Mouse (Mus musculus) hindbrain, embryonic 15.5 days (tissue): ENCODE results near the gene Gm20481. TPM values are rescaled to one million over a fixed set of nuclear protein-coding genes. Genes with fewer than 3 reads are reported as not detected.

Experiments used
- ATAC-seq: fragments of 200-750 bp; cut with Nextera tagmentation; 2 replicates; pipeline ENCODE4 v1.8.0; 2017; ENCODE audit warnings: low read depth, moderate number of reproducible peaks, moderate TSS enrichment; ENCODE audit not compliant: low FRiP score
- H3K27ac ChIP-seq: fragments of 300-500 bp; sonication (generic); replicated peaks from 2 replicates; pipeline ENCODE4 v1.5.1; 2015; ENCODE audit warnings: mild to moderate bottlenecking, inconsistent platforms
- H3K27me3 ChIP-seq: fragments of 300-500 bp; sonication (generic); 2 replicates; pipeline ENCODE4 v1.6.1; 2015; ENCODE audit warnings: control low read depth, inconsistent platforms
- H3K36me3 ChIP-seq: fragments of 300-500 bp; sonication (generic); 2 replicates; pipeline ENCODE4 v1.6.1; 2015; ENCODE audit warnings: control low read depth, inconsistent platforms
- H3K4me1 ChIP-seq: fragments of 300-500 bp; sonication (generic); replicated peaks from 2 replicates; pipeline ENCODE4 v1.6.1; 2015; ENCODE audit warnings: control low read depth, inconsistent platforms
- H3K4me2 ChIP-seq: fragments of 300-500 bp; sonication (generic); 2 replicates; pipeline ENCODE4 v1.6.1; 2015; ENCODE audit warnings: moderate library complexity, mild to moderate bottlenecking, inconsistent platforms
- H3K4me3 ChIP-seq: fragments of 300-500 bp; sonication (generic); 2 replicates; pipeline ENCODE4 v1.5.1; 2015; ENCODE audit warnings: mild to moderate bottlenecking, inconsistent platforms
- H3K9ac ChIP-seq: fragments of 300-500 bp; sonication (generic); 2 replicates; pipeline ENCODE4 v1.6.1; 2015; ENCODE audit warnings: inconsistent platforms
- H3K9me3 ChIP-seq: fragments of 300-500 bp; sonication (generic); 2 replicates; pipeline ENCODE4 v1.6.1; 2016; ENCODE audit warnings: control low read depth, inconsistent platforms
- WGBS: fragments of 180-500 bp; shearing (Covaris S2); methylation state at CpG from one replicate; pipeline ENCODE4 v1.1.7; 2015; 5-methylcytosine and 5-hydroxymethylcytosine counted together
- polyA plus RNA-seq: library from polyadenylated mRNA; unstranded; fragments of >200 nt; fragmentation: Nextera tagmentation; extraction: Ambion mirVana; gene quantifications from 2 replicates; pipeline ENCODE4 v1.2.1, GENCODE M21; 2015

Gm20481 gene
- polyA plus RNA-seq, 1 experiment from 2014 or later: not detected

- Histone ChIP-seq H3K27me3 (no peaks in the 10 kb centered on the region), H3K9ac (no peak overlapping the region), H3K36me3 (peaks cover 54% of the 10 kb centered on the region), H3K27ac (no peak overlapping the region), H3K4me1 (0 out of 2 replicates have a peak, but pooled peaks cover 3% of the 10 kb centered on the region), H3K4me2 (no peak overlapping the region), H3K4me3 (no peak overlapping the region), H3K9me3 (no peaks in the 10 kb centered on the region)
- no peak for ATAC-seq
- 93% methylated on average over 16 of the region's 16 CpGs for WGBS
Measured at GRCm38 (mm10) chr17:35015296-35015695, 45.6 kb downstream of the Gm20481 start.

GRCm38 (mm10) chr17:35016376-35016775 is 46.7 kb downstream of the Gm20481 start, which contains the start of gene Vwa7:
TSS of gene Vwa7 (plus strand) at chr17:35016579.
- H3K4me1 ChIP-seq: peaks cover 5% of the 10 kb centered on the region
- no peak within 1 kb of the TSS for H3K27ac ChIP-seq
- no peaks in the 10 kb centered on the region for H3K9me3 ChIP-seq
- no peak within 1 kb of the TSS for H3K4me3 ChIP-seq
- H3K4me2 ChIP-seq: no peak within 1 kb of the TSS
- no peak within 1 kb of the TSS for H3K9ac ChIP-seq
- WGBS: 61% methylated on average over 12 of the region's 12 CpGs
- H3K36me3 ChIP-seq: peaks cover 43% of the 10 kb centered on the region
- peak; percentile 52 for ATAC-seq
- H3K27me3 ChIP-seq: no peaks in the 10 kb centered on the region

- H3K4me1 ChIP-seq: peaks cover 7% of the 10 kb centered on the region
- no peaks in the 10 kb centered on the region for H3K9me3 ChIP-seq
- H3K4me3 ChIP-seq: no peak overlapping the region
- ATAC-seq: no peak
- no peaks in the 10 kb centered on the region for H3K27me3 ChIP-seq
- no peak overlapping the region for H3K27ac ChIP-seq
- H3K9ac ChIP-seq: no peak overlapping the region
- WGBS: 76% methylated on average over 10 of the region's 10 CpGs
- peaks cover 37% of the 10 kb centered on the region for H3K36me3 ChIP-seq
- H3K4me2 ChIP-seq: no peak overlapping the region
Measured at GRCm38 (mm10) chr17:35016791-35017705, 47.3 kb downstream of the Gm20481 start.

GRCm38 (mm10) chr17:35017706-35018030 is 48.0 kb downstream of the Gm20481 start:
- H3K9ac ChIP-seq: no peak overlapping the region
- no peak for ATAC-seq
- no peaks in the 10 kb centered on the region for H3K27me3 ChIP-seq
- H3K27ac ChIP-seq: no peak overlapping the region
- 72% methylated on average over 14 of the region's 14 CpGs for whole genome bisulfite sequencing
- peaks cover 30% of the 10 kb centered on the region for H3K36me3 ChIP-seq
- peaks cover 7% of the 10 kb centered on the region for H3K4me1 ChIP-seq
- no peak overlapping the region for H3K4me2 ChIP-seq
- no peak overlapping the region for H3K4me3 ChIP-seq
- H3K9me3 ChIP-seq: no peaks in the 10 kb centered on the region

- 73% methylated on average over 3 of the region's 3 CpGs for WGBS
- no peaks in the 10 kb centered on the region for H3K27me3 ChIP-seq
Measured at GRCm38 (mm10) chr17:35018171-35018570, 48.5 kb downstream of the Gm20481 start.

GRCm38 (mm10) chr17:35019894-35020293 is 50.2 kb downstream of the Gm20481 start:
- H3K4me3 ChIP-seq: no peak overlapping the region
- no peak overlapping the region for H3K9ac ChIP-seq
- no peak overlapping the region for H3K27ac ChIP-seq
- no peaks in the 10 kb centered on the region for H3K27me3 ChIP-seq
- no peaks in the 10 kb centered on the region for H3K9me3 ChIP-seq
- H3K4me1 ChIP-seq: peaks cover 7% of the 10 kb centered on the region
- ATAC-seq: no peak
- peaks cover 10% of the 10 kb centered on the region; the same call in 1 of the 2 replicates for H3K36me3 ChIP-seq
- WGBS: 79% methylated on average over 11 of the region's 11 CpGs
- H3K4me2 ChIP-seq: no peak overlapping the region

More at GRCm38 (mm10) chr17:35018171-35018570, 48.5 kb downstream of the Gm20481 start:
- H3K9ac ChIP-seq: no peak overlapping the region
- H3K4me3 ChIP-seq: no peak overlapping the region
- H3K4me1 ChIP-seq: peaks cover 7% of the 10 kb centered on the region
- H3K27ac ChIP-seq: no peak overlapping the region
- H3K9me3 ChIP-seq: no peaks in the 10 kb centered on the region
- H3K4me2 ChIP-seq: no peak overlapping the region
- peaks cover 25% of the 10 kb centered on the region for H3K36me3 ChIP-seq
- no peak for ATAC-seq

- Histone ChIP-seq H3K9me3 (no peaks in the 10 kb centered on the region), H3K36me3 (peaks cover 4% of the 10 kb centered on the region; the same call in 1 of the 2 replicates), H3K9ac (no peak overlapping the region), H3K4me3 (no peak overlapping the region), H3K27ac (no peak overlapping the region), H3K4me1 (peaks cover 7% of the 10 kb centered on the region), H3K27me3 (no peaks in the 10 kb centered on the region), H3K4me2 (no peak overlapping the region)
- ATAC-seq: no peak
- WGBS: 88% methylated on average over 8 of the region's 8 CpGs
Measured at GRCm38 (mm10) chr17:35020551-35020950, 50.8 kb downstream of the Gm20481 start.

GRCm38 (mm10) chr17:35021163-35021808 is 51.6 kb downstream of the Gm20481 start:
- no peak overlapping the region for H3K27ac ChIP-seq
- H3K9me3 ChIP-seq: no peaks in the 10 kb centered on the region
- H3K4me1 ChIP-seq: peaks cover 5% of the 10 kb centered on the region
- no peak overlapping the region for H3K9ac ChIP-seq
- no peaks in the 10 kb centered on the region for H3K27me3 ChIP-seq
- ATAC-seq: no peak
- WGBS: 6% methylated on average over 17 of the region's 17 CpGs
- H3K4me3 ChIP-seq: no peak overlapping the region
- H3K36me3 ChIP-seq: no peaks in the 10 kb centered on the region
- H3K4me2 ChIP-seq: peak overlapping the region; percentile 32; the same call in 1 of the 2 replicates

Other genes with a start within 250 kb of the Gm20481 start
- 0.21 and 0.47 TPM in 2 replicates for gene C4b, start 226.0 kb upstream of the Gm20481 start, polyA plus RNA-seq
- not detected in 2 replicates for gene Cyp21a1, start 165.4 kb upstream of the Gm20481 start, polyA plus RNA-seq
- 43.9 TPM in 2 replicates for gene Stk19, start 133.0 kb upstream of the Gm20481 start, polyA plus RNA-seq
- gene Dxo, start 132.9 kb upstream of the Gm20481 start, polyA plus RNA-seq: 67.2 and 68.3 TPM in 2 replicates
- 59.4 and 63.4 TPM in 2 replicates for gene Skiv2l, start 119.7 kb upstream of the Gm20481 start, polyA plus RNA-seq
- 81.0 and 94.4 TPM in 2 replicates for gene Nelfe, start 119.5 kb upstream of the Gm20481 start, polyA plus RNA-seq
- 2.5 and 4.1 TPM in 2 replicates for gene Cfb, start 107.4 kb upstream of the Gm20481 start, polyA plus RNA-seq
- 11.9 and 12.9 TPM in 2 replicates for gene Zbtb12, start 90.4 kb upstream of the Gm20481 start, polyA plus RNA-seq
- not detected in 2 replicates for gene Gm20547, start 87.9 kb upstream of the Gm20481 start, polyA plus RNA-seq
- 2.4 and 3.7 TPM in 2 replicates for gene C2, start 71.6 kb upstream of the Gm20481 start, polyA plus RNA-seq
- gene Ehmt2, start 71.4 kb upstream of the Gm20481 start, polyA plus RNA-seq: 90.9 and 96.7 TPM in 2 replicates
- gene Slc44a4, start 55.4 kb upstream of the Gm20481 start, polyA plus RNA-seq: 0.09 TPM in 1 of 2 replicates, not detected in the other
- 35.9 and 38.3 TPM in 2 replicates for gene Neu1, start 38.7 kb upstream of the Gm20481 start, polyA plus RNA-seq
- gene Hspa1b, start 10.7 kb upstream of the Gm20481 start, polyA plus RNA-seq: 0.31 and 0.51 TPM in 2 replicates
- gene Hspa1a, start 2.2 kb downstream of the Gm20481 start, polyA plus RNA-seq: 12.0 and 13.1 TPM in 2 replicates
- gene Hspa1l, start 2.8 kb downstream of the Gm20481 start, polyA plus RNA-seq: 1.3 and 1.8 TPM in 2 replicates
- 109 and 113 TPM in 2 replicates for gene Lsm2, start 11.9 kb downstream of the Gm20481 start, polyA plus RNA-seq
- gene Vars, start 31.1 kb downstream of the Gm20481 start, polyA plus RNA-seq: 60.4 and 68.7 TPM in 2 replicates
- gene Vwa7, start 46.7 kb downstream of the Gm20481 start, polyA plus RNA-seq: 0.14 TPM in 2 replicates
- 1.6 and 2.3 TPM in 2 replicates for gene Sapcd1, start 58.1 kb downstream of the Gm20481 start, polyA plus RNA-seq
- 1.6 and 3.4 TPM in 2 replicates for gene Msh5, start 76.8 kb downstream of the Gm20481 start, polyA plus RNA-seq
- 87.4 TPM in 2 replicates for gene Clic1, start 80.1 kb downstream of the Gm20481 start, polyA plus RNA-seq
- gene Ddah2, start 89.1 kb downstream of the Gm20481 start, polyA plus RNA-seq: 349 and 367 TPM in 2 replicates
- gene Ly6g6c, start 95.5 kb downstream of the Gm20481 start, polyA plus RNA-seq: 0.18 TPM in 1 of 2 replicates, not detected in the other
- gene Mpig6b, start 96.3 kb downstream of the Gm20481 start, polyA plus RNA-seq: 0.22 and 0.25 TPM in 2 replicates
- 0.43 and 0.53 TPM in 2 replicates for gene Ly6g6e, start 107.0 kb downstream of the Gm20481 start, polyA plus RNA-seq
- 1.2 and 1.8 TPM in 2 replicates for gene Ly6g6d, start 108.2 kb downstream of the Gm20481 start, polyA plus RNA-seq
- gene Ly6g6f, start 115.7 kb downstream of the Gm20481 start, polyA plus RNA-seq: 0.24 TPM in 1 of 2 replicates, not detected in the other
- 102 and 106 TPM in 2 replicates for gene Abhd16a, start 119.4 kb downstream of the Gm20481 start, polyA plus RNA-seq
- gene Ly6g5c, start 138.4 kb downstream of the Gm20481 start, polyA plus RNA-seq: not detected in 2 replicates
- 1.1 and 1.2 TPM in 2 replicates for gene Ly6g5b, start 145.5 kb downstream of the Gm20481 start, polyA plus RNA-seq
- gene Gpank1, start 151.5 kb downstream of the Gm20481 start, polyA plus RNA-seq: 24.3 and 25.4 TPM in 2 replicates
- gene Csnk2b, start 152.1 kb downstream of the Gm20481 start, polyA plus RNA-seq: 308 and 311 TPM in 2 replicates
- 9.3 and 10.8 TPM in 2 replicates for gene D17H6S53E, start 156.5 kb downstream of the Gm20481 start, polyA plus RNA-seq
- 0.21 and 0.79 TPM in 2 replicates for gene Apom, start 162.1 kb downstream of the Gm20481 start, polyA plus RNA-seq
- gene Bag6, start 165.3 kb downstream of the Gm20481 start, polyA plus RNA-seq: 70.0 and 75.7 TPM in 2 replicates
- gene Prrc2a, start 195.0 kb downstream of the Gm20481 start, polyA plus RNA-seq: 175 and 181 TPM in 2 replicates
- gene Aif1, start 206.2 kb downstream of the Gm20481 start, polyA plus RNA-seq: 7.4 and 9.6 TPM in 2 replicates
- 5.6 and 13.9 TPM in 2 replicates for gene Lst1, start 218.5 kb downstream of the Gm20481 start, polyA plus RNA-seq
- gene Ltb, start 224.5 kb downstream of the Gm20481 start, polyA plus RNA-seq: 0.84 and 0.97 TPM in 2 replicates
- gene Tnf, start 232.1 kb downstream of the Gm20481 start, polyA plus RNA-seq: 0.13 TPM in 1 of 2 replicates, not detected in the other
- gene Lta, start 235.4 kb downstream of the Gm20481 start, polyA plus RNA-seq: 0.39 and 0.42 TPM in 2 replicates